Mouse (Mus musculus) liver, embryonic 14.5 days (tissue): ENCODE measurements at regions not wholly inside any gene's neighbourhood (a gene's known extent, or its start where the extent isn't known, plus 50 kb on each side); places are given as distances from the start of the nearest gene placed in this dataset.

Experiments
- ATAC-seq: fragments of 200-750 bp; cut with Nextera tagmentation; 2 replicates; pipeline ENCODE4 v1.8.0; 2017; ENCODE audit warnings: moderate number of reproducible peaks, mild to moderate bottlenecking, moderate library complexity; ENCODE audit not compliant: insufficient read depth
- DNase-seq, 3 experiments: peaks; one replicate each; pipeline ENCODE4 v3.0.0-alpha.2; 2012 to 2013; ENCODE audit warnings: low read depth in 3 of 3, low spot score in 3 of 3
- H3K27ac ChIP-seq: fragments of 300-500 bp; sonication (generic); 2 replicates; pipeline ENCODE4 v1.5.1; 2014; ENCODE audit warnings: moderate library complexity, mild to moderate bottlenecking, control low read depth, inconsistent platforms
- H3K27me3 ChIP-seq: fragments of 300-500 bp; sonication (generic); 2 replicates; pipeline ENCODE4 v1.6.1; 2014; ENCODE audit warnings: mild to moderate bottlenecking, low read length, moderate library complexity; ENCODE audit not compliant: control insufficient read depth, insufficient read depth
- H3K36me3 ChIP-seq: fragments of 300-500 bp; sonication (generic); replicated peaks from 2 replicates; pipeline ENCODE4 v1.6.1; 2014; ENCODE audit warnings: low read depth; ENCODE audit not compliant: control insufficient read depth, insufficient read depth
- H3K4me1 ChIP-seq, 2 experiments: fragments of 200-500 bp in 1 of 2; fragments of 300-500 bp in 1 of 2; sonication (generic) in 1 of 2; replicated peaks; 2 replicates each; pipeline ENCODE4 v1.6.1; 2012 to 2014; ENCODE audit warnings: antibody characterized with exemption in 1 of 2, inconsistent platforms in 1 of 2, low read length in 1 of 2; ENCODE audit not compliant: control insufficient read depth in 2 of 2, insufficient read depth in 2 of 2
- H3K4me2 ChIP-seq: fragments of 300-500 bp; sonication (generic); 2 replicates; pipeline ENCODE4 v1.6.1; 2014; ENCODE audit warnings: low read depth, mild to moderate bottlenecking, control low read depth, moderate library complexity
- H3K4me3 ChIP-seq, 2 experiments: fragments of 200-500 bp in 1 of 2; fragments of 300-500 bp in 1 of 2; sonication (generic) in 1 of 2; 2 replicates each; pipeline ENCODE4 v1.5.1; 2012 to 2014; ENCODE audit warnings: low read depth in 2 of 2, low read length in 2 of 2, mild to moderate bottlenecking in 2 of 2, control low read depth in 1 of 2, inconsistent platforms in 1 of 2, moderate library complexity in 1 of 2; ENCODE audit not compliant: insufficient read depth in 1 of 2
- H3K9ac ChIP-seq: fragments of 300-500 bp; sonication (generic); replicated peaks from 2 replicates; pipeline ENCODE4 v1.6.1; 2014; ENCODE audit warnings: mild to moderate bottlenecking, control low read depth, moderate library complexity
- H3K9me3 ChIP-seq: fragments of 300-500 bp; sonication (generic); 2 replicates; pipeline ENCODE4 v1.6.1; 2016; ENCODE audit warnings: low read length, mixed read lengths; ENCODE audit not compliant: control insufficient read depth
- CTCF ChIP-seq: IDR thresholded peaks from 2 replicates; pipeline ENCODE4 v1.5.1; 2016; ENCODE audit warnings: antibody characterized with exemption, low read depth, control low read depth
- EP300 ChIP-seq: IDR thresholded peaks from 2 replicates; pipeline ENCODE4 v1.6.1; 2016; ENCODE audit warnings: antibody characterized with exemption, low read depth
- WGBS: fragments of 180-500 bp; shearing (Covaris S2); extraction: QIAGEN DNeasy Blood & Tissue Kit; methylation state at CpG from one replicate; pipeline ENCODE4 v1.1.7; 2014; ENCODE audit not compliant: insufficient replicate concordance; 5-methylcytosine and 5-hydroxymethylcytosine counted together

DNA sequence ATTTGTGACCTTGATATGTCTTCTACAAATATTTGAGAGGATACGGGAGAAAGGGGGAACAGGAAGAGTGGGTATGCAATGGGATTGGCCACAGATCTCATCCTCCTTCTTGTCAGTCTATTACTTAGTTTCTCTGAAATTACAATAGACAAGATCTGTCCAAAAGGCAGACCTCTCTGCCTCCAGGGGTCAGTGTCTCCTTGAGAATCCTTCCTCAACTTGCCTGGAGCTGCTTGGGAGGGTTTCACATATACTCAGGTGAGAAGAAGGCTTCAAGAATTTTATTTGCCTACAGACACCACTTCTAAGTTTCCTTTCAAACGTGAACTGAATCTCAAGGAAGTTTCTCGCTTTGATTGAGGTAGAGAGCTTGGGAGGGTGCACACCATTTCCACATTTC lies 575.0 kb upstream of the Fam241a start:
- Histone ChIP-seq H3K27ac (no peak overlapping the region), H3K4me3 (no peak overlapping the region), H3K4me2 (no peak overlapping the region), H3K4me1 (no peaks in the 10 kb centered on the region), H3K27me3 (no peaks in the 10 kb centered on the region), H3K9ac (no peak overlapping the region), H3K36me3 (no peaks in the 10 kb centered on the region), H3K9me3 (no peaks in the 10 kb centered on the region)
- ATAC-seq: no peak
- TF ChIP-seq CTCF (no peak), EP300 (no peak)
- DNase-seq: no peak
- WGBS: 29% methylated on average over 3 of the region's 3 CpGs

DNA sequence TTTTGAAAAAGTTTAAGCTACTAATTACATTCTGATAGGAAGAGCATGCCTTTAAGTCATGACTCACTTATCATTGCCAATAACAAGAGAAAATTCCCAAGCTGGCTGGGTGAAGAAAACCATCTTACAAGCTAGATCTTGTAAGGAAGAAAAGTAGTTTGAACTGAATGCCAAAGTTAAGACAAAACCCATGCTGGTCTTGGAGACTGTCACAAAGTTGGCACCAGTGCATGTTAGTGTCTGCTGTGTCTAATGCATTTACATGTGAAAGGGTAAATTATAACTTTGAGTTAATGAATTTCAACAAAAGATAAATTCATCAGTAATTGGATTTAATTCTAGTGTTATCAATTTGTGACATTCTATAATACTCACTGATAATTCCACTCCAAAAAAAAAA lies 533.6 kb upstream of the Fam241a start:
- ATAC-seq (no peak), DNase-seq (no peak)
- H3K4me2 ChIP-seq: no peak overlapping the region
- no peaks in the 10 kb centered on the region for H3K36me3 ChIP-seq
- H3K27me3 ChIP-seq: no peaks in the 10 kb centered on the region
- no peak for TF ChIP-seq CTCF
- no peak for TF ChIP-seq EP300
- H3K4me3 ChIP-seq: no peak overlapping the region
- H3K27ac ChIP-seq: no peak overlapping the region
- H3K4me1 ChIP-seq: no peaks in the 10 kb centered on the region
- no peaks in the 10 kb centered on the region for H3K9me3 ChIP-seq
- no peak overlapping the region for H3K9ac ChIP-seq

DNA sequence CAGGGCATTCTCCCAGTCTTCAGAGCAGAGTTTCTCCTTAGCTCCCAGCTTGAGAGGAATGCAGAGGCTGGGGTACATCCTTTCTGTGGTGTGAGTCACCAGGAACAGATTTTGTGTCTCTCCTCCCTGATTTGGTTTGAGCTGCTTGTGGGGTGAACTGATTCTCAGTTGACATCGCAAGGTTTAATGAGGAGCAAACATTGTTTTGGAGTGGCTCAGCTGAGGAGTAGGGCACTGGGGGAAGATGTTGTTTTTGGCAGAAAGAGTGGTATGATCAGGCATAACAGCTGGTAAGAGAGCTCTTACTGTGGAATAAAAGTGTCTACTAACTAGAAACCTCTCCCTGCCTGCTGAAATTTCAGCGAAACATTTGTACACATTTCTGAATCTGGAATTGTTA lies 519.4 kb upstream of the Fam241a start:
- Histone ChIP-seq H3K4me2 (no peak overlapping the region), H3K9ac (no peak overlapping the region), H3K9me3 (no peaks in the 10 kb centered on the region), H3K4me1 (no peaks in the 10 kb centered on the region), H3K36me3 (no peaks in the 10 kb centered on the region), H3K27ac (no peak overlapping the region), H3K27me3 (no peaks in the 10 kb centered on the region), H3K4me3 (no peak overlapping the region)
- ATAC-seq (no peak), DNase-seq (no peak)
- 74% methylated on average over 2 of the region's 2 CpGs for WGBS
- TF ChIP-seq EP300 (no peak), CTCF (no peak)

DNA sequence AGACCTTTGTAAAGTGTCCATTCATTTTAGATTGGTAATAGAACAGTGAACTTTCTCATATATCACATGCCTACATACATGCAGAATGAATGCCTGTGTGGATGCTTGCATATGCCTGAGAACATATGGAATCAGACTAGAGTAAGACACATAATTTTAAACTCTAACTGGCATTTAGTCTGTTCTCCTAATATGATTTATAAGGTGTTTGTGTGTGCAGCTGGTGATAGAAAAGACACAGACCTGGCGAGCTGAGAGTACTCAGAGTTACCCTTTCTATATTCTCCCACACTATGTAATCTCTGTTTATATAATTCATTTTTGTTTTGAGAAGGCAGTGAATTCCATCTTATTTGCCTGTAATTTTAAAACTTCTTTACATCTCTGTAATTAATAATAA lies 517.4 kb upstream of the Fam241a start:
- no peaks in the 10 kb centered on the region for H3K9me3 ChIP-seq
- no peaks in the 10 kb centered on the region for H3K36me3 ChIP-seq
- H3K27me3 ChIP-seq: no peaks in the 10 kb centered on the region
- H3K27ac ChIP-seq: no peak overlapping the region
- no peak overlapping the region for H3K4me3 ChIP-seq
- no peak overlapping the region for H3K9ac ChIP-seq
- no peak overlapping the region for H3K4me2 ChIP-seq
- ATAC-seq (no peak), DNase-seq (no peak)
- WGBS: 55% methylated on average over 1 of the region's 1 CpGs
- H3K4me1 ChIP-seq: no peaks in the 10 kb centered on the region
- TF ChIP-seq CTCF: no peak
- TF ChIP-seq EP300: no peak

DNA sequence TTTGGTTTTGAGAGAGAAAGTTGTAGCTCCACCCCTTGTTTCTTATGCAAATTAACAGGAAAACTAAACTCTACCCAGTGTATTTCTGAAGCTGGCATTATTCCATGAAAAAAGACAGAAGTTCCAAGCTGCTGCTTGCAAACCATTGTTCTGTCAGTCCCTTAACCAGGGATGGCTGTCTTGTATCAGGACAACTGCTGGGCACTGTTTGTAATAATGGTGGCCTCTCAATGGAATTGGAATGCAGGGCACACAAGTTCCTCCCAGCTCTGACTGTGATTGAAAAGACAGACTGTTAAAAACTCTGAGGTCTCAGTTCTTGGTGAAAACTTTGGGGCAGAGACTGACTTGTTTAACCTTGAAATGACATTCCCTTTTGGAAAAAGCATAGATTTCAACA lies 516.0 kb upstream of the Fam241a start:
- no peak for DNase-seq
- H3K4me1 ChIP-seq: no peaks in the 10 kb centered on the region
- H3K9ac ChIP-seq: no peak overlapping the region
- H3K4me3 ChIP-seq: no peak overlapping the region
- no peaks in the 10 kb centered on the region for H3K27me3 ChIP-seq
- H3K4me2 ChIP-seq: no peak overlapping the region
- no peaks in the 10 kb centered on the region for H3K36me3 ChIP-seq
- TF ChIP-seq EP300 (no peak), CTCF (no peak)
- no peaks in the 10 kb centered on the region for H3K9me3 ChIP-seq
- no peak for ATAC-seq
- H3K27ac ChIP-seq: no peak overlapping the region

DNA sequence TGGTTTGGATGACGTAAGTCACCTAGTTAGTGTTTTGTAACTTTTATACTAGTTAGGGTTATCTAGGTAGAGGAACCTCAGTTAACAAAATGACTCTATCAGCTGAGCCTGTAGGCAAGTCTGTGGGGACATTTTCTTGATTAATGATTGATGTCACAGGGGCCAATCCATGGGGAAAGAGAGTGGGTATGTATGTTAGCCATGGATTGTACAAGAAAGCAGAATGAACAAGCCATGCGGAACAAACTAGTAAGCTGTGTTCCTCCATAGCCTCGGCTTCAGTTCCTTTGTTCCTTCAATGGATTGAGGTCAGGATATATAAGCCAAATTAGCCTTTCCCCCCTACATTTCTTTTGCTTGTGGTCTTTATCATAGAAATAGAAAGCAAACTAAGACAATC lies 498.7 kb upstream of the Fam241a start:
- Histone ChIP-seq H3K27ac (no peak overlapping the region), H3K36me3 (no peaks in the 10 kb centered on the region), H3K4me3 (no peak overlapping the region), H3K4me2 (no peak overlapping the region), H3K4me1 (no peaks in the 10 kb centered on the region), H3K27me3 (no peaks in the 10 kb centered on the region), H3K9ac (no peak overlapping the region), H3K9me3 (no peaks in the 10 kb centered on the region)
- DNase-seq: no peak
- TF ChIP-seq EP300 (no peak), CTCF (no peak)
- WGBS: 58% methylated on average over 3 of the region's 3 CpGs
- ATAC-seq: no peak
